Mouse (Mus musculus): ENCODE data around the gene Birc5. TPM values are rescaled to one million over a fixed set of nuclear protein-coding genes. Genes with fewer than 3 reads are reported as not detected.
A peak's percentile ranks its signal among the peaks of the same experiment; 100 is the strongest.

The Birc5 gene
- total and polyA plus RNA-seq, 3 experiments, result 193 to 289 (median 270) TPM

DNA sequence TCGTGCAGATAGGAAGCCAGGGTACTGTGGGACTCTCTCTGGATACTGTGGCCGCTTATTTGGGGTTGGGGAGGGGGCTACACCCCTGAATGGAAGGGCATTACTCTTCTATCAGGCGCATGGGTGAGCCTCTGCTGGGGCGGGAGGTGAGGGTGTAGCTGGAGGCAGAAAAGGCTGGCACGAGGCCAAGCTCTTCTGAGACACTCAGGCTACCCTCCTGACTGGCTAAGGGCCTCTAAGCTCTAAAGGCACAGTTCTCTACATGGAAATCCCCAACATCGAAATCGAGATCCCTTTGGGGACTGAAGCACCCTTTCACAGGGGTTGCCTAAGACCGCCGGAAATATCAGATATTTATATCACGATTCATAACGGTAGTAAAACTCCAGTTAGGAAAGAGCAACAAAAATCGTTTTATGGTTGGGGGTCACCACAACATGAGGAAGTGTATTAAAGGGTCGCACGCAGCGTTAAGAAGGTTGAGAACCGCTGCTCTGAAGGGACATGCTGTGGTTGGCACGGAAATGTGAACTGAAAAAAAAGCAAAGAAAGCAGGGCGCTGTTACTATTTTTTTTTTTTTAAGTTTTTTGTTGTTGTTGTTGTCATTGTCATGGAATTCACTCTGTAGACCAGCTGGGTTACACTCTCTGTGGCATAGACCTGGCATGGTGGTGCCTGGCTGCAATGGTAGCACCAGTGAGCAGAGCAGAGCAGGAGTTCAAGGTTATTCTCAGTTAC, 20.7 kb upstream of the Birc5 start (continued):
- TF ChIP-seq ZC3H11A (IDR thresholded peaks at IDR 0.05; ENCODE audit: low read depth, low read length), result no peak
- TF ChIP-seq PAX5 (IDR thresholded peaks at IDR 0.05; ENCODE audit: low read length), result no peak
- TF ChIP-seq TCF12 (IDR thresholded peaks at IDR 0.05; ENCODE audit: low read depth, low read length), result peak; percentile 79
- TF ChIP-seq USF2 (conservative IDR thresholded peaks at IDR 0.05; ENCODE audit: low read depth, low read length), result no peak
- peak; percentile 60; the same call in 1 of the 2 replicates for TF ChIP-seq MAFK (IDR thresholded peaks at IDR 0.05; ENCODE audit: insufficient replicate concordance, low read length)
- TF ChIP-seq MAX (IDR thresholded peaks at IDR 0.05; ENCODE audit: low read length), result peak; percentile 56
- TF ChIP-seq RCOR1 (conservative IDR thresholded peaks at IDR 0.05; ENCODE audit: low read depth, low read length), result peak; percentile 75; the same call in 1 of the 2 replicates

GRCm38 (mm10) chr11:117828888-117829604, 20.0 kb upstream of the Birc5 start:
- Histone ChIP-seq H3K4me1 (ENCODE audit: control insufficient read depth in 1 of 2, insufficient read depth in 2 of 2) (peaks cover 11 to 43% of the 10 kb centered on the region in 2 experiments), H3K79me2 (replicated peaks; ENCODE audit: control insufficient read depth, extremely low read depth, insufficient read depth, poor library complexity, severe bottlenecking) (peaks cover 33% of the 10 kb centered on the region), H3K36me3 (replicated peaks in 1 of 2; ENCODE audit: control insufficient read depth in 1 of 2, insufficient read depth in 1 of 2, low read length in 1 of 2) (peaks cover 0 to 12% of the 10 kb centered on the region in 2 experiments), H3K4me3 (replicated peaks in 1 of 3; ENCODE audit: low read depth in 2 of 3, low read length in 2 of 3, poor library complexity in 1 of 3) (peak overlapping the region; percentile 29 to 77 (median 65)), H3K27me3 (replicated peaks) (no peaks in the 10 kb centered on the region), H3K4me2 (ENCODE audit: insufficient read depth, low read depth, poor library complexity, severe bottlenecking) (peak overlapping the region; percentile 89), H3K27ac (ENCODE audit: insufficient read depth, low read depth) (peak overlapping the region; percentile 89), H3K9me3 (replicated peaks; ENCODE audit: low read length) (no peaks in the 10 kb centered on the region), H3K9ac (ENCODE audit: insufficient read depth, low read depth) (peak overlapping the region; percentile 57)
- dilution Hi-C loops (cut with MboI; ENCODE audit: extremely low pct_ligation_motif_present, extremely low pct_unique_long_range_greater_than_20kb, low sequenced_read_pairs) (no loop called here), in situ Hi-C loops (cut with MboI; ENCODE audit: low pct_ligation_motif_present, low pct_unique_long_range_greater_than_20kb, low sequenced_read_pairs) (loop anchor here (5.0 to 10.0 kb wide), 3 partner anchors 37 to 354 kb away; no protein-coding TSS in a partner anchor)
- TF ChIP-seq MAX (IDR thresholded peaks at IDR 0.05; ENCODE audit: low read length) (0 out of 2 replicates have a peak, but pooled peaks have one; percentile 27), SMC3 (IDR thresholded peaks at IDR 0.05; ENCODE audit: low read depth, low read length) (no peak)
- peak; percentile 38 for DNase-seq (ENCODE audit: extremely low read depth)

DNA sequence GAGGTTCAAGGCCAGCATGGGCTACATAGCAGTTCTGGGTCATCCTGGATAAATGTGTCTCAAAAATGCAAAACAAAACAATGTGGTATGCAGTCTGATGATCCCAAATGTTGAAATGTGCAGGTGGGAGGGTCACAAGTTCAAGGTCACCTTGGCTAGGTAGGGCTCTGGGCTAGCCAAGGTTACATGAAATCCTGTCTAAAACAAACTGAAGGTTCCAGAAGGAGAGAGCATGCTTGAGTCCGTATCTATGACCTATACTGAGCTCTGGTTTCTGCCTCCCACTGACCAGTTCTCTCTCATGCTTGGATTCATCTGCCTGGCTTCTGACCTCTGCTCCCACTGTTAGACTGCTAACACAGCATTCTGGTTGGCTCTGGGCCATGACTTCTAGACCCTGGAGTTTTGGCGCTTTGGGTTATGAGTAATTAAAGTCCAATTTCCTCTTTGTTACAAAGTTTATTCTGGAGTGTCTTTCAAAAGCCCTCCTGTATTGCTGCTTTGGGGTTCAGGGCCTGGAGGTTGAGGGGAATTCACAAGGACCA, 19.3 kb upstream of the Birc5 start:
- H3K27me3 ChIP-seq (replicated peaks), result no peaks in the 10 kb centered on the region
- peaks cover 11 to 39% of the 10 kb centered on the region in 2 experiments for H3K4me1 ChIP-seq (ENCODE audit: control insufficient read depth in 1 of 2, insufficient read depth in 2 of 2)
- no peaks in the 10 kb centered on the region for H3K9me3 ChIP-seq (replicated peaks; ENCODE audit: low read length)
- dilution Hi-C loops (cut with MboI; ENCODE audit: extremely low pct_ligation_motif_present, extremely low pct_unique_long_range_greater_than_20kb, low sequenced_read_pairs) (no loop called here), in situ Hi-C loops (cut with MboI; ENCODE audit: low pct_ligation_motif_present, low pct_unique_long_range_greater_than_20kb, low sequenced_read_pairs) (loop anchor here (5.0 to 10.0 kb wide), 3 partner anchors 37 to 355 kb away; no protein-coding TSS in a partner anchor)
- H3K4me2 ChIP-seq (ENCODE audit: insufficient read depth, low read depth, poor library complexity, severe bottlenecking), result no peak overlapping the region
- no peak overlapping the region for H3K4me3 ChIP-seq (replicated peaks in 1 of 3; ENCODE audit: low read depth in 2 of 3, low read length in 2 of 3, poor library complexity in 1 of 3)
- H3K36me3 ChIP-seq (replicated peaks in 1 of 2; ENCODE audit: control insufficient read depth in 1 of 2, insufficient read depth in 1 of 2, low read length in 1 of 2), result peaks cover 0 to 11% of the 10 kb centered on the region in 2 experiments
- peak overlapping the region; percentile 57; the same call in 1 of the 2 replicates for H3K9ac ChIP-seq (ENCODE audit: insufficient read depth, low read depth)
- H3K79me2 ChIP-seq (replicated peaks; ENCODE audit: control insufficient read depth, extremely low read depth, insufficient read depth, poor library complexity, severe bottlenecking), result peaks cover 28% of the 10 kb centered on the region
- no peak for DNase-seq (ENCODE audit: extremely low read depth)
- no peak overlapping the region for H3K27ac ChIP-seq (ENCODE audit: insufficient read depth, low read depth)
- TF ChIP-seq RAD21 (IDR thresholded peaks at IDR 0.05; ENCODE audit: low read depth, low read length), result no peak
- no peak for TF ChIP-seq E2F4 (IDR thresholded peaks at IDR 0.05; ENCODE audit: insufficient replicate concordance, low read depth, low read length)
- TF ChIP-seq BHLHE40 (IDR thresholded peaks at IDR 0.05; ENCODE audit: low read depth, low read length), result no peak

All from CH12.LX (cell line).